Mouse (Mus musculus): ENCODE measurements at regions not wholly inside any gene's neighbourhood (a gene's known extent, or its start where the extent isn't known, plus 50 kb on each side); places are given as distances from the start of the nearest gene placed in this dataset.

DNA sequence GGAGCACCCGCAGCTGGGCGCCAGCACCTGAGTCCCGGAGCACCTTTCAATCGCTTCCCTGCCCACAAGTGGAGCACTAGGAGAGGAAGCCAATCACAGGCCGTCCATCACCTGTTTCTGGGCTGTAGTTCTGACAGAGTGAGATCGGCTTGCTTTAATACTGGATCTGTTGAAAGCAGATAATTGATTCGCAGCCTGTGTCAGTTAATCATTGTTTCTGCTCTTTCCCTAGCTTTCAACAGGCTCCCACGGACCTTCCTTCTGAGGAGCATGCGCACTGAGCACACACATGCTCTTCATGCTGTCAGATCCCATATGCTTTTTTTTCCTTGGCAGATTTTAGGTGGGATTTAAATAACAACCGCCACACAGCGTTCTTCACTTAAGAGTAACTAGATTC lies 132.3 kb upstream of the Mpp6 start:
- Histone ChIP-seq H3K9ac (ENCODE audit: low read length) (no peak overlapping the region), H3K36me3 (ENCODE audit: control insufficient read depth, insufficient read depth, low read length) (no peaks in the 10 kb centered on the region), H3K27ac (replicated peaks in 1 of 2; ENCODE audit: control insufficient read depth in 1 of 2, insufficient read depth in 1 of 2, low read depth in 2 of 2, low read length in 2 of 2) (no peak overlapping the region), H3K9me3 (ENCODE audit: control insufficient read depth, low read length) (no peaks in the 10 kb centered on the region), H3K4me1 (ENCODE audit: control insufficient read depth in 2 of 2, insufficient read depth in 2 of 2, low read length in 2 of 2) (no peaks in the 10 kb centered on the region), H3K4me3 (ENCODE audit: control insufficient read depth in 1 of 2, insufficient read depth in 1 of 2, low read depth in 1 of 2, low read length in 2 of 2) (no peak overlapping the region), H3K4me2 (ENCODE audit: low read length) (no peak overlapping the region), H3K27me3 (ENCODE audit: control insufficient read depth, insufficient read depth, low read length) (no peaks in the 10 kb centered on the region)
- 60% methylated on average over 11 of the region's 11 CpGs for WGBS
- no peak for ATAC-seq (ENCODE audit: insufficient number of reproducible peaks, insufficient read depth, low FRiP score, low read depth)

- H3K4me3 ChIP-seq (ENCODE audit: control insufficient read depth in 1 of 2, insufficient read depth in 1 of 2, low read depth in 1 of 2, low read length in 2 of 2): no peak overlapping the region
- H3K9ac ChIP-seq (ENCODE audit: low read length): no peak overlapping the region
- H3K27me3 ChIP-seq (ENCODE audit: control insufficient read depth, insufficient read depth, low read length): no peaks in the 10 kb centered on the region
- H3K9me3 ChIP-seq (ENCODE audit: control insufficient read depth, low read length): no peaks in the 10 kb centered on the region
- 63% methylated on average over 4 of the region's 4 CpGs for WGBS
- H3K4me1 ChIP-seq (ENCODE audit: control insufficient read depth in 2 of 2, insufficient read depth in 2 of 2, low read length in 2 of 2): peaks cover 4 to 14% of the 10 kb centered on the region in 2 experiments; a peak in 3 of 4 replicates
- ATAC-seq (ENCODE audit: insufficient number of reproducible peaks, insufficient read depth, low FRiP score, low read depth): no peak
- no peaks in the 10 kb centered on the region for H3K36me3 ChIP-seq (ENCODE audit: control insufficient read depth, insufficient read depth, low read length)
- no peak overlapping the region for H3K4me2 ChIP-seq (ENCODE audit: low read length)
- no peak overlapping the region for H3K27ac ChIP-seq (replicated peaks in 1 of 2; ENCODE audit: control insufficient read depth in 1 of 2, insufficient read depth in 1 of 2, low read depth in 2 of 2, low read length in 2 of 2)
These were observed 126.3 kb upstream of the Mpp6 start for GRCm38 (mm10) chr6:49983740-49984139.

- WGBS: 15% methylated on average over 6 of the region's 6 CpGs
- Histone ChIP-seq H3K36me3 (ENCODE audit: control insufficient read depth, insufficient read depth, low read length) (no peaks in the 10 kb centered on the region), H3K9ac (ENCODE audit: low read length) (no peak overlapping the region), H3K4me1 (ENCODE audit: control insufficient read depth in 2 of 2, insufficient read depth in 2 of 2, low read length in 2 of 2) (peaks cover 4 to 25% of the 10 kb centered on the region in 2 experiments), H3K9me3 (ENCODE audit: control insufficient read depth, low read length) (no peaks in the 10 kb centered on the region), H3K4me2 (ENCODE audit: low read length) (no peak overlapping the region), H3K4me3 (ENCODE audit: control insufficient read depth in 1 of 2, insufficient read depth in 1 of 2, low read depth in 1 of 2, low read length in 2 of 2) (no peak overlapping the region), H3K27ac (replicated peaks in 1 of 2; ENCODE audit: control insufficient read depth in 1 of 2, insufficient read depth in 1 of 2, low read depth in 2 of 2, low read length in 2 of 2) (no peak overlapping the region), H3K27me3 (ENCODE audit: control insufficient read depth, insufficient read depth, low read length) (no peaks in the 10 kb centered on the region)
- no peak for ATAC-seq (ENCODE audit: insufficient number of reproducible peaks, insufficient read depth, low FRiP score, low read depth)
These were observed 124.9 kb upstream of the Mpp6 start for GRCm38 (mm10) chr6:49985127-49985526.

- Histone ChIP-seq H3K9ac (ENCODE audit: low read length) (no peak overlapping the region), H3K4me2 (ENCODE audit: low read length) (no peak overlapping the region), H3K36me3 (ENCODE audit: control insufficient read depth, insufficient read depth, low read length) (no peaks in the 10 kb centered on the region), H3K27ac (replicated peaks in 1 of 2; ENCODE audit: control insufficient read depth in 1 of 2, insufficient read depth in 1 of 2, low read depth in 2 of 2, low read length in 2 of 2) (no peak overlapping the region), H3K4me1 (ENCODE audit: control insufficient read depth in 2 of 2, insufficient read depth in 2 of 2, low read length in 2 of 2) (peaks cover 6 to 31% of the 10 kb centered on the region in 2 experiments), H3K27me3 (ENCODE audit: control insufficient read depth, insufficient read depth, low read length) (no peaks in the 10 kb centered on the region), H3K4me3 (ENCODE audit: control insufficient read depth in 1 of 2, insufficient read depth in 1 of 2, low read depth in 1 of 2, low read length in 2 of 2) (no peak overlapping the region), H3K9me3 (ENCODE audit: control insufficient read depth, low read length) (no peaks in the 10 kb centered on the region)
- no peak for ATAC-seq (ENCODE audit: insufficient number of reproducible peaks, insufficient read depth, low FRiP score, low read depth)
- WGBS: 90% methylated on average over 5 of the region's 5 CpGs
These were observed 122.9 kb upstream of the Mpp6 start for GRCm38 (mm10) chr6:49987141-49987540.

GRCm38 (mm10) chr6:49987541-49988210 lies 122.4 kb upstream of the Mpp6 start:
- Histone ChIP-seq H3K9ac (ENCODE audit: low read length) (no peak overlapping the region), H3K4me3 (ENCODE audit: control insufficient read depth in 1 of 2, insufficient read depth in 1 of 2, low read depth in 1 of 2, low read length in 2 of 2) (no peak overlapping the region), H3K9me3 (ENCODE audit: control insufficient read depth, low read length) (no peaks in the 10 kb centered on the region), H3K27me3 (ENCODE audit: control insufficient read depth, insufficient read depth, low read length) (no peaks in the 10 kb centered on the region), H3K36me3 (ENCODE audit: control insufficient read depth, insufficient read depth, low read length) (no peaks in the 10 kb centered on the region), H3K4me2 (ENCODE audit: low read length) (no peak overlapping the region), H3K27ac (replicated peaks in 1 of 2; ENCODE audit: control insufficient read depth in 1 of 2, insufficient read depth in 1 of 2, low read depth in 2 of 2, low read length in 2 of 2) (no peak overlapping the region), H3K4me1 (ENCODE audit: control insufficient read depth in 2 of 2, insufficient read depth in 2 of 2, low read length in 2 of 2) (peaks cover 6 to 31% of the 10 kb centered on the region in 2 experiments)
- no peak; the same call in 1 of the 2 replicates for ATAC-seq (ENCODE audit: insufficient number of reproducible peaks, insufficient read depth, low FRiP score, low read depth)
- 85% methylated on average over 3 of the region's 3 CpGs for WGBS

- no peaks in the 10 kb centered on the region for H3K36me3 ChIP-seq (ENCODE audit: control insufficient read depth, insufficient read depth, low read length)
- no peaks in the 10 kb centered on the region for H3K9me3 ChIP-seq (ENCODE audit: control insufficient read depth, low read length)
- peak overlapping the region; percentile 78 to 83 for H3K27ac ChIP-seq (replicated peaks in 1 of 2; ENCODE audit: control insufficient read depth in 1 of 2, insufficient read depth in 1 of 2, low read depth in 2 of 2, low read length in 2 of 2)
- H3K4me2 ChIP-seq (ENCODE audit: low read length): peak overlapping the region; percentile 46
- H3K4me3 ChIP-seq (ENCODE audit: control insufficient read depth in 1 of 2, insufficient read depth in 1 of 2, low read depth in 1 of 2, low read length in 2 of 2): no peak overlapping the region
- no peak overlapping the region for H3K9ac ChIP-seq (ENCODE audit: low read length)
- ATAC-seq (ENCODE audit: insufficient number of reproducible peaks, insufficient read depth, low FRiP score, low read depth): peak; percentile 80
- peaks cover 6 to 31% of the 10 kb centered on the region in 2 experiments for H3K4me1 ChIP-seq (ENCODE audit: control insufficient read depth in 2 of 2, insufficient read depth in 2 of 2, low read length in 2 of 2)
- WGBS: 35% methylated on average over 9 of the region's 9 CpGs
- H3K27me3 ChIP-seq (ENCODE audit: control insufficient read depth, insufficient read depth, low read length): no peaks in the 10 kb centered on the region
These were observed 120.2 kb upstream of the Mpp6 start for GRCm38 (mm10) chr6:49989585-49990521.

DNA sequence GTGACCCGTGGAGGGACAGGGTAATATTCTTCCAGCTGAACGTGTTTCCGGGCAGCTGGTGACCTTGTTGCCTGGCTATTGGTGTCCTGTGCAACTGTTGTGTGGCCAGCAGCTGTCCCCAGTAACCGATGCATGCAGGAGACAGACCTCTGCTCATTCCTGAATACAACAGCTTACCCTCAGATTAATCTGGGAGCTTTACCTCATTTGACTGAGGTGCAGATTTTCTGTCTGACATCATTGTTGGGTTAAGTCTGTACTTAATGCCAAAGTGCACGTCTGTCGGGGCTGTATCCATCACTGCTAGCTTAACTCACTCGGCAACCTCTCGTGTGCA lies 119.6 kb upstream of the Mpp6 start:
- ATAC-seq (ENCODE audit: insufficient number of reproducible peaks, insufficient read depth, low FRiP score, low read depth): 0 out of 2 replicates have a peak, but pooled peaks have one; percentile 40
- H3K4me2 ChIP-seq (ENCODE audit: low read length): peak overlapping the region; percentile 46

More for the DNA sequence above, 119.6 kb upstream of the Mpp6 start:
- Histone ChIP-seq H3K27me3 (ENCODE audit: control insufficient read depth, insufficient read depth, low read length) (no peaks in the 10 kb centered on the region), H3K27ac (replicated peaks in 1 of 2; ENCODE audit: control insufficient read depth in 1 of 2, insufficient read depth in 1 of 2, low read depth in 2 of 2, low read length in 2 of 2) (peak overlapping the region; percentile 78 to 83), H3K4me1 (ENCODE audit: control insufficient read depth in 2 of 2, insufficient read depth in 2 of 2, low read length in 2 of 2) (peaks cover 5 to 25% of the 10 kb centered on the region in 2 experiments), H3K9me3 (ENCODE audit: control insufficient read depth, low read length) (no peaks in the 10 kb centered on the region), H3K9ac (ENCODE audit: low read length) (no peak overlapping the region), H3K36me3 (ENCODE audit: control insufficient read depth, insufficient read depth, low read length) (no peaks in the 10 kb centered on the region), H3K4me3 (ENCODE audit: control insufficient read depth in 1 of 2, insufficient read depth in 1 of 2, low read depth in 1 of 2, low read length in 2 of 2) (no peak overlapping the region)
- 27% methylated on average over 8 of the region's 8 CpGs for WGBS

Measured in heart, embryonic 14.5 days (tissue).